Mouse (Mus musculus) liver, adult 2 months (tissue): ENCODE data around the gene Tango2.

Source experiments
- CTCF ChIP-seq: fragments of 200-500 bp; IDR thresholded peaks from 2 replicates; pipeline ENCODE4 v1.5.1; 2011; ENCODE audit warnings: low read depth, low read length, control low read depth
- POLR2A ChIP-seq: fragments of 200-500 bp; IDR thresholded peaks from 2 replicates; pipeline ENCODE4 v1.6.1; 2011; ENCODE audit warnings: low read length, control low read depth; ENCODE audit not compliant: insufficient read depth; ENCODE audit errors: extremely low read depth

GRCm38 (mm10) chr16:18349761-18350325 is 1.9 kb upstream of the Tango2 start:
- TF ChIP-seq CTCF (no peak), POLR2A (no peak)
